ENCODE assay signal across 9 mouse cellular contexts in the genomic region with DNA sequence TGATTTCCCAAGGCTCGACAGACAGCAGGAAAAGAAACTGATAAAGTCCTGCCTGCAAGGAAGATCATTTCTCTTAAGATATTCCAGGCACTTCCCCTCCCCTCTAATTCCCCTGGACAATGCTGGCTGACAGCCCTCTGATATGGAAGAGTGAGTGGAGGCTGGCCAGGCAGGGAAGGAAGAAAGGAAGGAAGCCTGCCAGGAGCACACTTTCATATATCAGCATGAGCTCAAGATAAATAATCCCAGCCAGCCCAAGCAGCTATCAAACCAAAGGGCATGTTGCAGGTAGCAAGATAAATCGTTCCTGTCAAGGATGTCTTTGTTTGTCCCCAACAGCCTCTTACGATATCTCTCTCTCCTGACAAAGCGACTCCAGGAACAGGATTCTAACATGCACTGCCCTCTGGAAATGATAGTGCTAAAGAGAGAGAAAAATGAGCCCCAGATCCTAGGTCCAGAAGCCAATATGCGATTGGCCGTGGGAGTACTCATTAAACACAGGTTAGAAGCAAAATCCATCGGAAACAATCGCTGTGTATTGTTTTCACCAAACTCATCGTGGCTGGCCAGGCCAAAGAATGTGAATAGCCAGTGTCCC. TPM values are rescaled to one million over a fixed set of nuclear protein-coding genes. Genes with fewer than 3 reads are reported as not detected.
DNase-seq lines count a peak whose midpoint lies in the region; ATAC-seq and TF ChIP-seq lines count a peak whose summit lies in the region.
"Had no signal": no experiment of that assay in that cellular context is flagged by ENCODE, and none has a peak within 500 bp of the region (broad histone marks: within the 10 kb centered on the region; RNA-seq: fewer than 3 reads in every experiment).

No protein-coding gene starts in this region.

- H3K27me3 ChIP-seq in midbrain, embryonic 13.5 days = 0 out of 2 replicates have a peak, but pooled peaks cover 6% of the 10 kb centered on the region
- peaks cover 57% of the 10 kb centered on the region for H3K27me3 ChIP-seq in midbrain, embryonic 10.5 days (ENCODE audit: low read depth, poor library complexity, severe bottlenecking)
- no peaks in the 10 kb centered on the region for H3K27me3 ChIP-seq in liver, adult 2 months (ENCODE audit: control insufficient read depth, insufficient read depth, low read length)
- H3K27me3 ChIP-seq in midbrain, postnatal 0 days (ENCODE audit: insufficient read depth, low read length) = no peaks in the 10 kb centered on the region

- no peak for TF ChIP-seq CTCF in liver, adult 2 months (IDR thresholded peaks at IDR 0.05; ENCODE audit: low read depth, low read length)
- no peak for TF ChIP-seq CTCF in midbrain, postnatal 0 days (IDR thresholded peaks at IDR 0.05)

- DNase-seq in adrenal gland, adult 2 months = peak; percentile 23
- no peak for DNase-seq in adrenal gland, postnatal 14 days
- DNase-seq in midbrain, embryonic 10.5 days (ENCODE audit: low spot score) = no peak
- peak; percentile 16 for DNase-seq in liver, adult 2 months (ENCODE audit: extremely low read depth, low read depth, low spot score)
- DNase-seq in midbrain, postnatal 0 days (ENCODE audit: low spot score) = peak; percentile 35
- DNase-seq in right cerebral cortex, adult 2 months (ENCODE audit: low spot score in 2 of 2) = no peak
- DNase-seq in left cerebral cortex, postnatal 10 days (ENCODE audit: extremely low spot score in 1 of 2, low spot score in 2 of 2) = no peak

- H3K4me1 ChIP-seq in midbrain, embryonic 13.5 days (replicated peaks) = peaks cover 11% of the 10 kb centered on the region; the same call in 1 of the 2 replicates
- H3K4me1 ChIP-seq in midbrain, embryonic 10.5 days = peaks cover 10% of the 10 kb centered on the region
- H3K4me1 ChIP-seq in liver, adult 2 months (ENCODE audit: control insufficient read depth, insufficient read depth, low read length) = no peaks in the 10 kb centered on the region; the same call in 1 of the 2 replicates
- no peaks in the 10 kb centered on the region for H3K4me1 ChIP-seq in midbrain, postnatal 0 days (ENCODE audit: insufficient read depth, low read length)

- no peaks in the 10 kb centered on the region for H3K36me3 ChIP-seq in midbrain, embryonic 13.5 days
- no peaks in the 10 kb centered on the region for H3K36me3 ChIP-seq in midbrain, embryonic 10.5 days
- no peaks in the 10 kb centered on the region for H3K36me3 ChIP-seq in liver, adult 2 months (ENCODE audit: control insufficient read depth, insufficient read depth, low read length)
- no peaks in the 10 kb centered on the region for H3K36me3 ChIP-seq in midbrain, postnatal 0 days (ENCODE audit: insufficient read depth, low read length)
- H3K36me3 ChIP-seq: G1E had no signal

- no peaks in the 10 kb centered on the region for H3K79me2 ChIP-seq in liver, adult 2 months (ENCODE audit: control insufficient read depth, insufficient read depth, low read length)

- no peak overlapping the region for H3K4me2 ChIP-seq in midbrain, embryonic 13.5 days (replicated peaks)
- H3K4me2 ChIP-seq in midbrain, postnatal 0 days (ENCODE audit: low read depth, low read length, poor library complexity, severe bottlenecking) = no peak overlapping the region

- intact Hi-C loops in left cerebral cortex, postnatal 10 days (cut with DNase I) = no loop called here

- TF ChIP-seq POLR2A in liver, adult 2 months (IDR thresholded peaks at IDR 0.05; ENCODE audit: extremely low read depth, insufficient read depth, low read length) = no peak

- no peak overlapping the region for H3K4me3 ChIP-seq in midbrain, embryonic 13.5 days (replicated peaks)
- H3K4me3 ChIP-seq in midbrain, embryonic 10.5 days = no peak overlapping the region
- no peak overlapping the region for H3K4me3 ChIP-seq in liver, adult 2 months (ENCODE audit: insufficient read depth, low read depth, low read length)
- no peak overlapping the region for H3K4me3 ChIP-seq in midbrain, postnatal 0 days (ENCODE audit: low read depth, low read length)

- WGBS in midbrain, embryonic 13.5 days = 64% methylated on average over 9 of the region's 9 CpGs
- 83% methylated on average over 9 of the region's 9 CpGs for WGBS in midbrain, embryonic 10.5 days
- WGBS in liver, adult 2 months = 45% methylated on average over 9 of the region's 9 CpGs
- 53% methylated on average over 9 of the region's 9 CpGs for WGBS in midbrain, postnatal 0 days

- H3K9ac ChIP-seq in midbrain, embryonic 13.5 days (replicated peaks) = no peak overlapping the region
- no peak overlapping the region for H3K9ac ChIP-seq in liver, adult 2 months (ENCODE audit: low read depth, low read length)
- H3K9ac ChIP-seq in midbrain, postnatal 0 days (replicated peaks; ENCODE audit: low read length, poor library complexity, severe bottlenecking) = no peak overlapping the region

- ATAC-seq in midbrain, embryonic 13.5 days = peak; percentile 14; the same call in 1 of the 2 replicates
- no peak for ATAC-seq in midbrain, postnatal 0 days (ENCODE audit: low FRiP score)

- no peaks in the 10 kb centered on the region for H3K9me3 ChIP-seq in midbrain, embryonic 13.5 days
- H3K9me3 ChIP-seq in midbrain, embryonic 10.5 days (replicated peaks) = no peaks in the 10 kb centered on the region
- no peaks in the 10 kb centered on the region for H3K9me3 ChIP-seq in midbrain, postnatal 0 days (ENCODE audit: low read length)

- H3K27ac ChIP-seq in midbrain, embryonic 13.5 days = peak overlapping the region; percentile 57; the same call in 1 of the 2 replicates
- no peak overlapping the region for H3K27ac ChIP-seq in midbrain, embryonic 10.5 days (replicated peaks)
- H3K27ac ChIP-seq in liver, adult 2 months (replicated peaks; ENCODE audit: insufficient read depth, low read depth, low read length) = no peak overlapping the region
- H3K27ac ChIP-seq in midbrain, postnatal 0 days (ENCODE audit: low read depth, low read length) = no peak overlapping the region

RNA-seq across cellular contexts. Expression of gene Rasgef1b, which starts 58.8 kb away (rescaled TPM):
- 10 to 100 TPM in 1 of 2 experiments, 1 to 10 TPM in 1; 9.1 to 11.4 TPM for total RNA-seq in adrenal gland, adult 2 months (2021)
- 2.2 and 2.9 TPM in 2 replicates for polyA plus RNA-seq in adrenal gland, adult 2 months (2012; rRNA removed)
- total RNA-seq in adrenal gland, postnatal 14 days (2021) = 9.0 and 14.3 TPM in 2 replicates
- 61.3 and 69.2 TPM in 2 replicates for polyA plus RNA-seq in midbrain, embryonic 13.5 days (2015; fragmentation: Nextera tagmentation; extraction: Ambion mirVana)
- polyA plus RNA-seq in midbrain, embryonic 10.5 days (2016; fragmentation: Nextera tagmentation; extraction: Ambion mirVana) = 9.0 and 15.4 TPM in 2 replicates
- total RNA-seq in liver, adult 2 months (2014; rRNA removed) = 20.4 and 30.3 TPM in 2 replicates
- 4.0 and 4.3 TPM in 2 replicates for polyA plus RNA-seq in liver, adult 2 months (2012; rRNA removed)
- 43.4 and 44.6 TPM in 2 replicates for total RNA-seq in midbrain, postnatal 0 days (2014; rRNA removed)
- 30.3 and 36.0 TPM in 2 replicates for polyA plus RNA-seq in midbrain, postnatal 0 days (2015; fragmentation: Nextera tagmentation; extraction: Ambion mirVana)
- total RNA-seq in left cerebral cortex, postnatal 10 days (2021) = 10 to 100 TPM; 53.8 to 58.4 TPM
- polyA plus RNA-seq: G1E had no signal

Comparison
In these comparisons a context has a peak if more than half of its experiments do, and no peak if none do; other contexts are left out.
1. DNase-seq: peak in adrenal gland, adult 2 months (single experiment), liver, adult 2 months (single experiment) and midbrain, postnatal 0 days (single experiment); none in adrenal gland, postnatal 14 days (single experiment), midbrain, embryonic 10.5 days (single experiment), right cerebral cortex, adult 2 months (0 of 2) and left cerebral cortex, postnatal 10 days (0 of 2).